Mouse (Mus musculus) fat pad, adult 2 months (tissue): ENCODE measurements around the gene Fam149b.

Experiments
- DNase-seq: peaks from one replicate; pipeline ENCODE4 v3.0.0-alpha.2; 2011; ENCODE audit warnings: low read depth, low spot score; ENCODE audit errors: extremely low read depth

Gene Fam149b

GRCm38 (mm10) chr14:20389446-20390079 lies 41.6 kb downstream of the Fam149b start:
- no peak for DNase-seq

- DNase-seq: no peak
Measured at GRCm38 (mm10) chr14:20392326-20392725, 44.4 kb downstream of the Fam149b start.

- peak; percentile 37 for DNase-seq
Measured at GRCm38 (mm10) chr14:20393205-20393913, 45.4 kb downstream of the Fam149b start, which contains the start of gene Mrps16. Mrps16 (minus strand) TSS chr14:20393634.

- DNase-seq: no peak
Measured at GRCm38 (mm10) chr14:20397220-20397619, 49.3 kb downstream of the Fam149b start.

DNA sequence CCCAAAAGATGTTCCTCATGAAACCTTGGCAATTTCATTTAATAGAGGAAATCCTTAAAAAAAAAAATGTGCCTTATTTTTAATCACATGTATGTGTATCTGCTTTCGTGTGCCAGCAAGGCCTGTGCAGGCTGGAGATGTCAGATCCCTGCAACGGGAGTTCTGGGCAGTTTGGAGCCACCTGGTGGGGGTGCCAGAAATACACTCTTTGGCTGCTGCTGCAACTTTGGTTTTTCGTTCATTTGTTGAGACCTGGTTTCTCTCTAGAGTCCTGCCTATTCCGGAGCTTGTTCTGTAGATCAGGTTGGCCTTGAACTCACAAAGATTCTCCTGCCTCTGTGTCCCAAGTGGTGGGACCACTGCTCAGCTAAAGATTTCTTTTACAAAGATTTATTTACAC lies 50.9 kb downstream of the Fam149b start:
- no peak for DNase-seq

GRCm38 (mm10) chr14:20400071-20400470 lies 52.1 kb downstream of the Fam149b start:
- DNase-seq: no peak

- DNase-seq: no peak
Measured at GRCm38 (mm10) chr14:20422257-20422656, 74.3 kb downstream of the Fam149b start.

DNA sequence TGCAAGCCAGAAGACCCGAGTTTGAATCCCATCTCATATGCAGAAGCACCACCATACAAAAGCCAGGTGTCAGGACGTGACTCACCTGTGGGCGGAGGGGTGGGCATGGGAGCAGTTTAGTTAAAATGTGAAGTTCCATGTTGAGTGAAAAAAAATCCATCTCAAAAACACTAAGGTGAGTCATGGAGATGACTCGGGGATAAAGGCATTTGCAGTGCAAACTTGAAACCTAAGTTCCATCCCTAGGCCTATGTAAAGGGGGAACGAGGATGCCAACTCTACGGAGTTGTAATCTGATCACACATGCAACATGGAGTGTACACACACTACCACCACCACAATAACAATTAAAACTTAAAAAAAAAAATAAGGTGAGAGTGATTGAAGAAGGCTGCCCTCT lies 75.1 kb downstream of the Fam149b start:
- DNase-seq: no peak

GRCm38 (mm10) chr14:20428593-20428992 lies 80.6 kb downstream of the Fam149b start:
- DNase-seq: no peak

- no peak for DNase-seq
Measured at GRCm38 (mm10) chr14:20429833-20430232, 81.9 kb downstream of the Fam149b start.

DNA sequence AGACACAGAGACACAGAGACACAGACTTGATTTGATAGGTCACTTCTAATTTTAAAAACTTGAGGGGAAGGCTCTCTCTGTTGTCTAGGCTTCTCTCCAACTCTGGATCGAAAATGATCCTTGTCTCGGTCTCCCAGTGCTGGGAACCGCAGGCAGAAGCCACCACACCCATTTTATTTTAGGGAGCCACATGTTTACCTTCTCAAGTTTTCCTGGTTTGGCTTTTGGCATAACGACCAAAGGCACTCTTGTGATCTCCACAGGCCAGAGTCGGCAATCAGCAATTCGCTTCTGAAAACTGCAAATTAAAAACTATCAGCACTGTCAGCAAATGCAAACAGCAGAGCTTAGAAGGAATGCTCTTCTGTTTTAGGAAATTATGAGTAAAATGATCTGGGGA lies 83.8 kb downstream of the Fam149b start:
- DNase-seq: no peak

GRCm38 (mm10) chr14:20432420-20432819 lies 84.5 kb downstream of the Fam149b start:
- DNase-seq: no peak
